Mouse (Mus musculus): ENCODE results near the gene Fgd6. TPM values are rescaled to one million over a fixed set of nuclear protein-coding genes. Genes with fewer than 3 reads are reported as not detected.

Fgd6 gene
- polyA plus RNA-seq, 1 experiment from 2014 or later, result 3.5 TPM

DNA sequence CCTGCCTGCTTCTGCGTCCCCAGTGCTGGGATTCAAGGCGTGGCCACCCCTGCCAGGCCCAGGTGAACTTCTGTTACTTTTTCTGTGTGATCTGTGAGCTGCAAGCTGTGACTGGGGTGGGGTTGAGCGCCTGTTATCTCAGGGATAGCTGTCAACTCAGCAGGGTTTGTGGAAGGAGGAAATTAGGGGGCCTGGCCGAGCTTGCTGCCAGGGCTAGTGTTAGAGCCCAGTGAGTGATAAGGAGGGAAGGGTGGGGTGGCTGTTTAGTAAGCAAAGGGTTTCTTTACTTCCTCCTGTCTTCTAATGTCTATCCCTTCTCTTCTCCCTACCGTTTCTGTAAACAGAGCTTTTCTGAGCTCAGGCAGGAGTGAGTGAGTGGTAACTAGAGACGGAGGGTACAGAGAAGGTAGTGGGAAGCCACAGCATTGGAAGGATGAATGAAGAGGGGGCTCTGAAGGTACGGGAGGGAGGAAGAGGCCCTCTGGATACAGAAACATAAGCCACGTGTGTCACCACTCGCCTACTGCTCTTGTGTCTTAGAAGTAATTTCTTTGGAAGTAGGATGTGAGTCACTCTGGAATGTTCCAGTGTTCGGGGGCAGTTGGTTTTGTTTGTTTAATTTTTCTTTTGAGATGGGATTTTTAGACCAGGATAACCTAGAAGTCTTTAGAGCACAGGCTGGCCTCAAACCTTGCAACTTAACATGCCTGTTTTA, 12.2 kb downstream of the Fgd6 start:
- peak overlapping the region; percentile 38 for H3K4me3 ChIP-seq
- H3K9me3 ChIP-seq (replicated peaks), result no peaks in the 10 kb centered on the region
- peaks cover 35% of the 10 kb centered on the region for H3K36me3 ChIP-seq
- peaks cover 53% of the 10 kb centered on the region for H3K4me1 ChIP-seq
- 7% methylated on average over 10 of the region's 10 CpGs for WGBS (ENCODE audit: insufficient replicate concordance)
- peak overlapping the region; percentile 58 for H3K9ac ChIP-seq
- H3K4me2 ChIP-seq, result peak overlapping the region; percentile 74
- ATAC-seq, result peak; percentile 99
- peak overlapping the region; percentile 94 for H3K27ac ChIP-seq
- H3K27me3 ChIP-seq (replicated peaks), result no peaks in the 10 kb centered on the region

- Histone ChIP-seq H3K4me1 (peaks cover 63% of the 10 kb centered on the region), H3K4me2 (peak overlapping the region; percentile 74), H3K27me3 (replicated peaks) (no peaks in the 10 kb centered on the region), H3K36me3 (peaks cover 25% of the 10 kb centered on the region), H3K4me3 (no peak overlapping the region), H3K27ac (peak overlapping the region; percentile 94), H3K9ac (peak overlapping the region; percentile 19; the same call in 1 of the 2 replicates), H3K9me3 (replicated peaks) (no peaks in the 10 kb centered on the region)
- no peak for ATAC-seq
- WGBS (ENCODE audit: insufficient replicate concordance), result 63% methylated on average over 8 of the region's 8 CpGs
Observed at GRCm38 (mm10) chr10:94049121-94049520, 13.3 kb downstream of the Fgd6 start.

GRCm38 (mm10) chr10:94050736-94051135, 14.9 kb downstream of the Fgd6 start:
- Histone ChIP-seq H3K4me2 (no peak overlapping the region), H3K4me1 (peaks cover 69% of the 10 kb centered on the region), H3K27ac (peak overlapping the region; percentile 22; the same call in 1 of the 2 replicates), H3K9ac (no peak overlapping the region), H3K27me3 (replicated peaks) (no peaks in the 10 kb centered on the region), H3K36me3 (peaks cover 9% of the 10 kb centered on the region), H3K4me3 (no peak overlapping the region), H3K9me3 (replicated peaks) (no peaks in the 10 kb centered on the region)
- no peak for ATAC-seq
- WGBS (ENCODE audit: insufficient replicate concordance), result 84% methylated on average over 5 of the region's 5 CpGs

- no peak for ATAC-seq
- Histone ChIP-seq H3K27me3 (replicated peaks) (no peaks in the 10 kb centered on the region), H3K4me2 (no peak overlapping the region), H3K9me3 (replicated peaks) (no peaks in the 10 kb centered on the region), H3K4me1 (peaks cover 44% of the 10 kb centered on the region), H3K9ac (no peak overlapping the region), H3K4me3 (no peak overlapping the region), H3K27ac (no peak overlapping the region), H3K36me3 (no peaks in the 10 kb centered on the region)
- WGBS (ENCODE audit: insufficient replicate concordance), result 75% methylated on average over 6 of the region's 6 CpGs
Observed at GRCm38 (mm10) chr10:94056487-94056886, 20.7 kb downstream of the Fgd6 start.

DNA sequence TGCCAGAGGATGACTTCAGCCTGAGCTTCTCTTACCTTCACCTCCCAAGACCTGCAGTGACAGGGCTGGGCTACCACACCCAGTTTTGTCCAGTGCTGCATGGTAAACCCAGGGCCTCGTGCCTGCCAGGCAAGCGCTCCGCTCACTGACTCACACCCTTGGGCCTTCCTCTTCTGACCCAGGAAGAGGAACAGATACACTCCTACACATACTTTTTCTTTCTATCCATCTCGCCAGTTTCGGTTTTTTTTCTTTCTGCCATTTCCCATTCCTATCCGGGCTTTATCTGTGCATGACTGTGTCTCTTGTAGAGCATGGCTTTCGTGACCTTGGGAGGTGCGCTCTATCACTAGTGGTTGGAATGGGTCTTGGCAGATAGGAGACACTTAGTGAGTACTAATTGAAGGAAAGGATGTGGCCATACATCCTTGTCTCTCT, 23.8 kb downstream of the Fgd6 start:
- H3K4me2 ChIP-seq, result no peak overlapping the region
- no peaks in the 10 kb centered on the region for H3K36me3 ChIP-seq
- H3K9ac ChIP-seq, result no peak overlapping the region
- no peak overlapping the region for H3K4me3 ChIP-seq
- peaks cover 31% of the 10 kb centered on the region for H3K4me1 ChIP-seq
- WGBS (ENCODE audit: insufficient replicate concordance), result 57% methylated on average over 8 of the region's 8 CpGs
- peak; percentile 59 for ATAC-seq
- H3K27ac ChIP-seq, result no peak overlapping the region
- H3K9me3 ChIP-seq (replicated peaks), result no peaks in the 10 kb centered on the region
- no peaks in the 10 kb centered on the region for H3K27me3 ChIP-seq (replicated peaks)

DNA sequence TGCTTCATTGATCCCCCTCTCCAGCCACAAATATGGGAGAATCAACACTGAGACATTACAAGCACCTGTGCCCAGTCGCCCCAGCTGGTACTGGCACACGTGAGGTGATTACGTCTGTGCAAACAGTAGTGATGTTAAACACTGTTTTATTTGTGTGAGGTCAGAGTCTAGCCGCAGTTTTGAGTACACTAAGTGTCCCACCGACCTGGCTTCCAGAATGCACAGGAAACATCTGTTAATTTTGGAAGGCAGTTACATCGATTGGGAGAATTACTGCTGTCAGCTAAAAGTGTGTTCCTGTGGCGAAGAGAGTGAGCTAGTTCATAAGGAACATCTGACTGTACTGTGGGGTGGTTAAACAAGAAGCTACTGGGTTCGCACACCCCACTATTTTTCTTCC, 24.4 kb downstream of the Fgd6 start:
- 69% methylated on average over 8 of the region's 8 CpGs for WGBS (ENCODE audit: insufficient replicate concordance)
- Histone ChIP-seq H3K4me1 (peaks cover 30% of the 10 kb centered on the region), H3K4me2 (no peak overlapping the region), H3K9me3 (replicated peaks) (no peaks in the 10 kb centered on the region), H3K27me3 (replicated peaks) (no peaks in the 10 kb centered on the region), H3K4me3 (no peak overlapping the region), H3K27ac (no peak overlapping the region), H3K36me3 (no peaks in the 10 kb centered on the region), H3K9ac (no peak overlapping the region)
- peak; percentile 30; the same call in 1 of the 2 replicates for ATAC-seq

DNA sequence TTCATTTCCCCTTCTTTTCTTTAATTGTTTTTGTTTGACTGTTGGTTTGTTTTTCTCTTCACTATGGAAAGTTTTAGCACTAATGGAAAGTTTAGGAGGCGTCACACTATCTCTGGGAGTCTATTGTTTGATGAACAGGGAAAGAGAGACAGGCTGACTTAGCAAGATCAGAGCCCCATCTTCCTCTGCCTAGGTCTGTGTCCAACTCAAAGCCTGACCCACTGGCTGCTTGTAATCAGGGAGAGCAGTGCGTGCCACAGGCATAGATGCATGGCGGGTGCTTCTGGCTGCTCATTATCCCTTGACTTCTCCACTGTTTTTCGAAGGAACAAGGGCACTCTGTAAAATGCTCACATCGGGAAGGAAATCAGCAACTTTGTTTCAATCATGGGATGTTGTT, 26.6 kb downstream of the Fgd6 start:
- Histone ChIP-seq H3K4me2 (no peak overlapping the region), H3K36me3 (0 out of 2 replicates have a peak, but pooled peaks cover 3% of the 10 kb centered on the region), H3K4me3 (no peak overlapping the region), H3K9ac (no peak overlapping the region), H3K27me3 (replicated peaks) (no peaks in the 10 kb centered on the region), H3K27ac (no peak overlapping the region), H3K9me3 (replicated peaks) (no peaks in the 10 kb centered on the region), H3K4me1 (peaks cover 30% of the 10 kb centered on the region)
- 77% methylated on average over 5 of the region's 5 CpGs for WGBS (ENCODE audit: insufficient replicate concordance)
- no peak for ATAC-seq

GRCm38 (mm10) chr10:94066896-94067295, 31.1 kb downstream of the Fgd6 start:
- H3K4me3 ChIP-seq, result no peak overlapping the region
- peaks cover 33% of the 10 kb centered on the region for H3K4me1 ChIP-seq
- no peak overlapping the region for H3K27ac ChIP-seq
- no peaks in the 10 kb centered on the region for H3K27me3 ChIP-seq (replicated peaks)
- WGBS (ENCODE audit: insufficient replicate concordance), result 63% methylated on average over 3 of the region's 3 CpGs
- ATAC-seq, result no peak
- 0 out of 2 replicates have a peak, but pooled peaks cover 3% of the 10 kb centered on the region for H3K36me3 ChIP-seq
- no peak overlapping the region for H3K4me2 ChIP-seq
- H3K9me3 ChIP-seq (replicated peaks), result no peaks in the 10 kb centered on the region
- H3K9ac ChIP-seq, result no peak overlapping the region

DNA sequence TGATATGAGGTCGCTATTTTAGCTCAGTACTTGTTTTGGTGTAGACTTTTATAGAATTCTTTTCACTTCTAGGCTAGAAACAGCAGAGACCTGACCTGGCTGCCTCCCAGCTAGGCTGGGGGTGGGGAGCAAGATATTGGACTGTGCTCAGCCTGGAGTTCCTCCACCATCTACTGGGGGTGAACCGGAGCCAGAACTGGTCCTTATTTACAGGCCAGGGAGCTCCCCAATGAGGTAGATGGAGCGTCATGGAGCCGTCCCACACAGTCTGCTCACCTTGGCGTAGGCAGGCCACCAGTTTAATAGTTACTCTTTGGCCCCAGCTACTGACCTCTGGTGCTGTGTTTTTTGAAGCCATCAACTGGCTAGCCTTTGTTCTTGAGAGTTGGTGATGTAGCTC, 32.9 kb downstream of the Fgd6 start:
- Histone ChIP-seq H3K27me3 (replicated peaks) (no peaks in the 10 kb centered on the region), H3K36me3 (0 out of 2 replicates have a peak, but pooled peaks cover 3% of the 10 kb centered on the region), H3K27ac (peak overlapping the region; percentile 12; the same call in 1 of the 2 replicates), H3K4me2 (no peak overlapping the region), H3K9me3 (replicated peaks) (no peaks in the 10 kb centered on the region), H3K4me3 (no peak overlapping the region), H3K9ac (no peak overlapping the region), H3K4me1 (peaks cover 51% of the 10 kb centered on the region)
- 75% methylated on average over 5 of the region's 5 CpGs for WGBS (ENCODE audit: insufficient replicate concordance)
- peak; percentile 14; the same call in 1 of the 2 replicates for ATAC-seq

GRCm38 (mm10) chr10:94071641-94072040, 35.8 kb downstream of the Fgd6 start:
- Histone ChIP-seq H3K9ac (no peak overlapping the region), H3K4me1 (peaks cover 50% of the 10 kb centered on the region), H3K27ac (peak overlapping the region; percentile 86), H3K4me2 (no peak overlapping the region), H3K4me3 (no peak overlapping the region), H3K9me3 (replicated peaks) (no peaks in the 10 kb centered on the region), H3K27me3 (replicated peaks) (no peaks in the 10 kb centered on the region), H3K36me3 (peaks cover 15% of the 10 kb centered on the region)
- no peak for ATAC-seq
- 76% methylated on average over 7 of the region's 7 CpGs for WGBS (ENCODE audit: insufficient replicate concordance)

GRCm38 (mm10) chr10:94072261-94072915, 36.6 kb downstream of the Fgd6 start:
- Histone ChIP-seq H3K27ac (peak overlapping the region; percentile 86), H3K27me3 (replicated peaks) (no peaks in the 10 kb centered on the region), H3K9ac (peak overlapping the region; percentile 44; the same call in 1 of the 2 replicates), H3K36me3 (peaks cover 12% of the 10 kb centered on the region), H3K9me3 (replicated peaks) (no peaks in the 10 kb centered on the region), H3K4me1 (peaks cover 50% of the 10 kb centered on the region), H3K4me3 (0 out of 2 replicates have a peak overlapping the region, but pooled peaks have one; percentile 6), H3K4me2 (peak overlapping the region; percentile 54)
- WGBS (ENCODE audit: insufficient replicate concordance), result 42% methylated on average over 10 of the region's 10 CpGs
- ATAC-seq, result peak; percentile 77

DNA sequence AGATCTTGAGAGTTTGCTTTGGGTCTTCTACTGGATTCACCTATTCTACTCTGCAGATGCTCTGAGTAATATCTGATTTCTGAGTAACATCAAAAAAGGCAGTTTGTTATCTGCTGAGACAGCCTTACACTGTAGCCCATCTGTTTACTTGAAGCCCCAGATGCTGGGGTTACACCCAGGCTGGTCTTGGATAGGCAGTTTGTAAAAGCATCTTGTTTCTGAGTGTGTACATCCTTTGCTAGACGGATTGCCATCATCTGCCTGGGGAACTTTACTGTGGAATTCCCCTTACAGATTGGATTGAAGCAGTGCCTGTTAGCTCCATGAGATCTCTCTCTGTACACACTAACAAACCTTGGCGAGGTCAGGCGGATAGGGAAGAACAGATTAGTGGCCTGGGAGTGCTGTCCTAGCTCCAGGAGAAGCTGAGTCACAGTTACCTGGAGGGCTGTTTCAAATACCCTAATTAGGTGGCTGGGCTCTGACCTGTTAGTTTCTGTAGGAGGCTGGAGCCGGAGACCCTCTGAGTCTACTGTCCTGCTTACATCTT, 37.2 kb downstream of the Fgd6 start:
- WGBS (ENCODE audit: insufficient replicate concordance), result 52% methylated on average over 4 of the region's 4 CpGs
- ATAC-seq, result peak; percentile 91
- H3K9ac ChIP-seq, result peak overlapping the region; percentile 44
- peaks cover 50% of the 10 kb centered on the region for H3K4me1 ChIP-seq
- peak overlapping the region; percentile 54 for H3K4me2 ChIP-seq
- 0 out of 2 replicates have a peak overlapping the region, but pooled peaks have one; percentile 6 for H3K4me3 ChIP-seq
- peak overlapping the region; percentile 86 for H3K27ac ChIP-seq
- no peaks in the 10 kb centered on the region for H3K9me3 ChIP-seq (replicated peaks)
- H3K36me3 ChIP-seq, result peaks cover 12% of the 10 kb centered on the region
- no peaks in the 10 kb centered on the region for H3K27me3 ChIP-seq (replicated peaks)
